Mouse (Mus musculus): ENCODE results near the gene Slc25a38.

The Slc25a38 gene

GRCm38 (mm10) chr9:120108953-120109352, 1.2 kb upstream of the Slc25a38 start:
- peak; percentile 25 for DNase-seq

- DNase-seq = no peak
Observed at GRCm38 (mm10) chr9:120111156-120111945, 1.2 kb downstream of the Slc25a38 start.

GRCm38 (mm10) chr9:120112472-120112871, 2.3 kb downstream of the Slc25a38 start:
- DNase-seq = no peak

GRCm38 (mm10) chr9:120113456-120113855, 3.3 kb downstream of the Slc25a38 start:
- DNase-seq = no peak

- DNase-seq = no peak
Observed at GRCm38 (mm10) chr9:120114051-120114788, 4.0 kb downstream of the Slc25a38 start.

GRCm38 (mm10) chr9:120114789-120115151, 4.6 kb downstream of the Slc25a38 start:
- no peak for DNase-seq

GRCm38 (mm10) chr9:120115580-120115979, 5.4 kb downstream of the Slc25a38 start:
- DNase-seq = no peak

- DNase-seq = no peak
Observed at GRCm38 (mm10) chr9:120116184-120116624, 6.0 kb downstream of the Slc25a38 start.

GRCm38 (mm10) chr9:120118212-120118611, 8.0 kb downstream of the Slc25a38 start:
- no peak for DNase-seq

- DNase-seq = no peak
Observed at GRCm38 (mm10) chr9:120120503-120120902, 10.3 kb downstream of the Slc25a38 start.

GRCm38 (mm10) chr9:120126868-120127267, 16.7 kb downstream of the Slc25a38 start:
- DNase-seq = no peak

- peak; percentile 99 for DNase-seq
Observed at GRCm38 (mm10) chr9:120127538-120128251, 17.5 kb downstream of the Slc25a38 start, which contains the start of gene Rpsa. Rpsa (plus strand) TSS chr9:120127689.

- no peak for DNase-seq
Observed at GRCm38 (mm10) chr9:120129276-120129675, 19.1 kb downstream of the Slc25a38 start.

- DNase-seq = no peak
Observed at GRCm38 (mm10) chr9:120131784-120132288, 21.7 kb downstream of the Slc25a38 start.

GRCm38 (mm10) chr9:120132980-120133754, 23.0 kb downstream of the Slc25a38 start:
- no peak for DNase-seq

GRCm38 (mm10) chr9:120133755-120134475, 23.7 kb downstream of the Slc25a38 start:
- no peak for DNase-seq

- no peak for DNase-seq
Observed at GRCm38 (mm10) chr9:120134529-120135160, 24.5 kb downstream of the Slc25a38 start.

GRCm38 (mm10) chr9:120135454-120135853, 25.3 kb downstream of the Slc25a38 start:
- no peak for DNase-seq

- no peak for DNase-seq
Observed at GRCm38 (mm10) chr9:120140652-120141051, 30.5 kb downstream of the Slc25a38 start.

- no peak for DNase-seq
Observed at GRCm38 (mm10) chr9:120144474-120144873, 34.3 kb downstream of the Slc25a38 start.

- no peak for DNase-seq
Observed at GRCm38 (mm10) chr9:120149222-120149828, 39.2 kb downstream of the Slc25a38 start, which contains the start of gene Mobp. Mobp (plus strand) TSS chr9:120149707.

All from cerebellum, adult 9-11 months (tissue).